Mouse (Mus musculus): Measurements from ENCODE around the gene 9230112D13Rik.

GRCm38 (mm10) chr14:34489928-34490327, 32.7 kb downstream of the 9230112D13Rik start:
- TF ChIP-seq CTCF (IDR thresholded peaks at IDR 0.05; ENCODE audit: insufficient read depth, low read length) = no peak
- TF ChIP-seq POLR2A (IDR thresholded peaks at IDR 0.05; ENCODE audit: borderline replicate concordance, extremely low read depth, low read depth, low read length) = no peak

Measured in lung, adult 2 months (tissue).